In genomic region chr16:20651076-20651946, GRCm38 (mm10) we compare ENCODE assay signal across 8 mouse cellular contexts. TPM values are rescaled to one million over a fixed set of nuclear protein-coding genes. Genes with fewer than 3 reads are reported as not detected.
DNase-seq lines count a peak whose midpoint lies in the region; ATAC-seq lines count a peak whose summit lies in the region.

Gene Psmd2 (plus strand): TSS chr16:20651652.

- H3K27me3 ChIP-seq in hindbrain, embryonic 15.5 days = no peaks in the 10 kb centered on the region

- 1% methylated on average over 43 of the region's 46 CpGs for WGBS in hindbrain, embryonic 15.5 days

- H3K27ac ChIP-seq in hindbrain, embryonic 15.5 days (replicated peaks) = peak within 1 kb of the TSS; percentile 79

- H3K4me1 ChIP-seq in hindbrain, embryonic 15.5 days (replicated peaks) = peaks cover 20% of the 10 kb centered on the region

- H3K9me3 ChIP-seq in hindbrain, embryonic 15.5 days = no peaks in the 10 kb centered on the region

- H3K4me3 ChIP-seq in hindbrain, embryonic 15.5 days = peak within 1 kb of the TSS; percentile 59

- peak within 1 kb of the TSS; percentile 84 for H3K9ac ChIP-seq in hindbrain, embryonic 15.5 days

- H3K4me2 ChIP-seq in hindbrain, embryonic 15.5 days = peak within 1 kb of the TSS; percentile 92

- peak; percentile 97 for ATAC-seq in hindbrain, embryonic 15.5 days (ENCODE audit: low FRiP score, low read depth)

- H3K36me3 ChIP-seq in hindbrain, embryonic 15.5 days = peaks cover 26% of the 10 kb centered on the region

- DNase-seq in R1 (ENCODE audit: low read depth, low spot score) = peak; percentile 96
- DNase-seq in cerebellum, postnatal 25 days = peak; percentile 99
- peak; percentile 97 for DNase-seq in frontal cortex, postnatal 36 days (ENCODE audit: low spot score in 2 of 2)
- peak; percentile 91 for DNase-seq in left cerebral cortex, adult 11 months (ENCODE audit: low spot score)
- DNase-seq in lung, postnatal 4 days = peak; percentile 97 to 98
- peak; percentile 92 for DNase-seq in retina, postnatal 7 days (ENCODE audit: low read depth, low spot score)
- peak; percentile 93 for DNase-seq in urinary bladder, adult 2 months (ENCODE audit: low spot score)

RNA-seq across cellular contexts. Expression of gene Psmd2, which starts in this region (rescaled TPM):
- 342 and 357 TPM in 2 replicates for polyA plus RNA-seq in hindbrain, embryonic 15.5 days (2015; fragmentation: Nextera tagmentation; extraction: Ambion mirVana)
- polyA plus RNA-seq in urinary bladder, adult 2 months (2012; rRNA removed) = 126 and 133 TPM in 2 replicates

Comparison
In these comparisons a context has a peak if more than half of its experiments do, and no peak if none do; other contexts are left out.
1. Peak in every context shown above with its lines: DNase-seq, ATAC-seq, H3K4me3 ChIP-seq and H3K27ac ChIP-seq.